Mouse (Mus musculus): Measurements from ENCODE around the gene Gpatch2l.

Gene Gpatch2l

DNA sequence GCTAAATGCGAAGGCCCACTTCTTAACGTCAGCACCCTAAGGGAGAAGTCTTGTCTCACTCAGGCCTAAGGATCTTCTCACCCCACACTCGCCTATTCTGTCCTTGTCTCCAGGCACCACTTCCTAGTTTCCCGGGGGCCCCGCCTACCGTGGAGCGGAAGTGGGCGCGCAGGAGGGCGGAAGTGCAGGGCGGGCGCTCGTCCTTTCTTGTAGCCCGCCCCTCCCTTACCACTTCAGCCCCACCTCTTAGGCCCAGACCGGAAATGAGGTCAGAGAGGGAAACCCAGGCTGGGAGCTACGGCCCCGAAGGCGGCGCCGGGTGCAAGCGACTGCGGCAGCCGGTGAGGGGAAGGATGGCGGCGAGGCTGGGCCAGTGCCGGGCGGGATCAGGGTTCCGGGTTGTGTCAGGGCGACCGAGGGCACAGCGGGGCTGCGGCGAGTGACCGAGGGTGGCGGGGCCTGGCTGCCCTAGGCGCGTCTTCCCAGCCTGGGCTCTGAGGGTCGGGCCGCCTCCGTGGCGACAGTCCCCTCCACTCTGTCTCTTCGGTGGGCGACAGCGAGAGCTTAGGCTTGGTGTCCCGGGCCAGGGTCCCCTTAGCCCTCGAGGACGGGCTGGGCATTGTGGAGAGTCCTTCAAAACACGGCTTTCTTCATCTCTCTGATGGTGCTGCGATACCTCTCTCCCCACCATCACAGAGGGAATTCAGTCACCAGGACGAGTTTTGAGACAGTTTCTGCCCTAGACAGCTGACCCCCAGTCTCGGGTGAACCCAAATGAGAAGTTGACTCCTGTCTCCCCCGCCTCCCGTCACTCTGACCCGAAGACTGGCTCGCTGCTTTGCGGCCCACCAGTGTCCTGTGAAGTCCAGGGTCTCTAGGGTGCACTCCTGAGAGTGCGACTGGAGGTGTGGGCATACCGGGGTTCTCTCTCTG lies at the start of gene Gpatch2l:
Gene Gpatch2l, plus strand, starts transcription at position 255 of the 933 bp plus-strand sequence.
- peak; percentile 85 for DNase-seq (ENCODE audit: low spot score)

DNA sequence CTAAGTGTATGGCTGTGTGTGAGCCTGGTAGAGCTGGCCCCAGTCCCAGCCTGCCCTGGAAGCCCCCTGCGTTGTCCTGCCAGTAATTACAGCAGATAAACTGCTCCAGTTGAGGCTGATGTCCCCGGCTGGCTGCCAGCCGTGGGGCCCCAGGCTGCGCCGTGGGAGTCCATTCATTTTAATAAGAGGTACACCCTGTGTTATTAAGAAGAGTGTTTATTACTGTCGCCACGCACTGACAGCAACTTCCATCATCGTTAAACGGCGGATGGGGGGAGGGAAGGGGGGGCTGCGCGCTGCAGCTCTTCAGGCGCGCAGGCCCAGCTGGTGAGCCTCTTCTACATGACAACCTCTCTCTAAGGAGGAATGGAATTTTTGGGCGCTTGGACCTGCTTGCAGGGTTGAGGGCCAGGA lies 49.6 kb upstream of the Gpatch2l start:
- no peak for DNase-seq (ENCODE audit: low spot score)

DNA sequence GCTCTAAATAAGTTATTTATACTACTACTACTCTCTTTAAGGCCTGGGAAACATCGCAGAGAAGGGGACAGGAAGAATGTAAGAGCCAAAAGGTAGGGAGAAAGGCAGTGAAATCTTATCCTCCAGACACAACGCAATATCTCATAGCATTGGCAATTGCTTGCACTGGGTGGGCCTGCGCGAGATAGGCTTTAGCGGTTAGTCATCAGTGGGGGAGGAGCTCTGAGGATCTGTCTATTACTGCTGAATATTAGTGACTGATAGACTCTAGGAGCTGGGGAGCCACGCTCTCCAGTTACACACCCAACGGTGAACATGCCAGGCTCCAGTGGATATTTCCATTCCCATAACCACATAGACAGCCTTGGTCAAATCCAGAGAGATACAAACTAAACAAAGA lies 44.7 kb upstream of the Gpatch2l start:
- DNase-seq (ENCODE audit: low spot score), result no peak

DNA sequence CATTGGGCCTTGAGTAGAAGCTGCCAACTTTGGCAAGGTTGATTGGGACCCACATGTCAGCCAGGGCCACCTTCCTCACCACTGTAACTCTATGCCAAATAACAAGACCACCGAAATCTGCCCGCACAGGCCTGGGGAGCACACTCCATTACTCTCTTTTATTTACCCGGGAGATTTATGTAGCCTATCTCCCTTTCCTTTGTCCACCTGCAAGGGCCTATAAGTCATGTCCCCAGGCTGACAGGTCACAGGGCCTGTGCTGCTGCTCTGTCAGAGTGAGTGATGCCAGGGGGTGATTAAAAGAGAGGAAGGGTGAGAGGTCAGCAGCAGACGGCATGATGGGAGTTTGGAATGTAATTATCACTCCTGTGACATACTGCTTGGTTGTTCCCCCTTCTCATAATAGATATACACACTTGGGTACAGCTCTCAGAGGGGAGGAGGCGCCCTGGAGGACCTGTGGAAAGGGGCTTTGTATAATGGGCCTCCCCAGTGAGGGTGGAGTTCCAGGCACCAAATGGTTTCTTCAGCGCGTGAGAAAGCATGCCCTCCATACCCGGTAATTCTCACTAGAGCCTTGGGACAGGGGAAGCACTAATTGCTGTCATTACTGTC lies 38.1 kb upstream of the Gpatch2l start:
- DNase-seq (ENCODE audit: low spot score), result no peak

DNA sequence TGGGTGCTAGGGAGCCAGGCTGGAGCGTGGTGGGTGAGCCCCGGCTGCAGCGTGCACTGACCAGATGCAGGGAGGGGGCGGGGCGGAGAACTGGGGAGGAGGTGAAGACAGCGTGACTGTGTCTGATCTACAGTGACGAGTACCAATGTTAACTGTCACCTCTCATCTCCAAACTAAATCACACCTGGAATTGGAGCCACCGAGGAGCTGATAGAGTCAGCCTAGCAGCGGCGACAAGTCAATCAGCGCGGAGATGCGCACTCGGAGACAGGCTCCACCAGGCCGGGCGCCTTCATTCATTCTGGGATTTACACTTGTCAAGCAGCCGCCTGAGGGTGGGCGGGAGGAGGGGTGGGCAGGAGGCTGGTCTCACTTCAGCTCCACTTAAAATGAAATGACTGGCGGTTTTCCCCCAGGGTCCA lies 30.5 kb upstream of the Gpatch2l start:
- DNase-seq (ENCODE audit: low spot score), result no peak

DNA sequence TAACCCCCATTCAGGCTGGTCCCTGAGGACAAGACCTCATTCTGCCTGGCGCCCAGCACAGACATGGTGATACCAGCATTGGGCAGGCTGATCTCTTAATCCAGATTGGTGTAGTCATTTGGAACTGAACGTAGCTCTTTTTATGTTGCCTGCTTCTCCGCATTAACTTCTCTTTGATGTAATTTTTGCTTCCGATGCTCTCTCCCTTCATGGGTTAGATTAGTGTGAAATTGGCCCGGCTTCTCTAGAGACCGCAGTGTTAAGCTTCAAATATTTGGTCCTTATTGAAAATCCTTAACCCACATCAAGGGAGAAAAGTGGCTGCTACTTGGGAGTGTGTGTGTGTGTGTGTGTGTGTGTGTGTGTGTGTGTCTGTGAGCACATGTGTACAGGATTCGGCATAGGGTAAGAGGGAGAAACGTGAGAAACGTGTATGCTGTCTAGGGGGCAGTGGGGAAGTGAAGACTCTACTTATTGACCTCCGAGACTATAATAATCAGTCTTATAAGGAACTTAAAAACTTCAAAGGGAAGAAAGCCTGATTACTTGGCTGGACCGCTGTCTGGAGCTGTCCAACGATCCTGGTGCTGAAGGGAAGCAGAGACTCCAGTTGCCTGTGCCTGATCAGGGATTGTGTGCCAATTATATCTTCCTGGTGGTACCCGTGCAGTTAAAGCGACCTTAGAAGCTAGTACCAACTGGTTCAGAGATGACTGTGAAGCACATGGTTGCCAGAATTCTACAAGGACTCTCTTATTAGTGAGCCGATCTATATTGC lies 28.8 kb upstream of the Gpatch2l start:
- peak; percentile 37 for DNase-seq (ENCODE audit: low spot score)

DNA sequence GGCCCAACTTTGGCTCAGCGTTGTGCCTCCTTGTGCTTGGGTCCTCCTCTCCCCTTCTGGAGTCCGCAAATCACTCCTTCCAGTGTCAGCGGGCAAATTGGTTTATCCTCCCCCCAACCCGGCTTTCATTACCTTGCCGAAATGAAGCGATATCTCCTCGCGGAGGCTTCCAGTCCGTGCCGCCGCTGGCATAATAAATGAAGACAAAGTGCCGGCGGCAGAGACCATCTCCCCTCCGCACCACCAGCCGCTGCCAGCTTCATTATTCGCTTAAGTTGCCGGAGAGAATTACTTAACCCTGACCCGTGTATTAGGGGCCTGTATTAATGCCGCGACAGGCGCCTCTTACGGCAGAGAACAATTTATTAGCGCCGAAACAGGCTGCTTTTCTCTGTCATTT lies 27.5 kb upstream of the Gpatch2l start:
- no peak for DNase-seq (ENCODE audit: low spot score)

DNA sequence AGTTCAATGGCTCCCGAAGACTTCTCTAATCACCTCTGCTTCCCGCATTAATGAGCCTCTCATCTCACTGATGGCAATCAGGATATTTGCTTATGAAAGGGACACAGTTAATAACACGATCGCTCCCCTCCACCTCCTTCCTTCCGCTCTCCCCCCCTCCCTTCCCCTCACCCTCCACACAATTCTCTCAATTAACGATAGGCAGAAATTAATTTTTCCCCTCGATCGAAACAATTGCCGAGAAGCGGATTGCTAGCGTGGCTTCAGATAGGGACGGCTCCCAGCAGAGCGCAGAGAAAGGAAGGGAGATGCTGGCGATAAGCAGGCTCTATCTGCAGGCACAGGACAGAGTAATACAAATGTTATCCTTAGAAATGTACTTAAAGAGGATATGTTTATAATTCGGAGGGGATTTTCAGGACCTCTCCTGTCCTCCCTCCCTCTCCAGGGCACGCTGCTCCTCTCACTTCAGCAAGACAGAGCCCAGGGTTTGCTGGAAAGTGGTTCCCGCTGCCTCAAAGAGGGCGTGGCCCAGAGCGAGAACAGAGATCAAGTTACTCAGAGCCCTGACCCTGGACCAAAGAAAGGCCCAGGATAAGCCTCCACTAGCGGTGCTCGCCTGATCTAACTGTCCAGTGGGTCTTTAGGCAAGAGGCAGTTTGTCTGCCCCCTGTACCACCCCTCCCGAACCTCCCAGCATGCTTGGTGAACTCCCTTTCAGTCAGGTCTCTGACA lies 24.8 kb upstream of the Gpatch2l start:
- no peak for DNase-seq (ENCODE audit: low spot score)

DNA sequence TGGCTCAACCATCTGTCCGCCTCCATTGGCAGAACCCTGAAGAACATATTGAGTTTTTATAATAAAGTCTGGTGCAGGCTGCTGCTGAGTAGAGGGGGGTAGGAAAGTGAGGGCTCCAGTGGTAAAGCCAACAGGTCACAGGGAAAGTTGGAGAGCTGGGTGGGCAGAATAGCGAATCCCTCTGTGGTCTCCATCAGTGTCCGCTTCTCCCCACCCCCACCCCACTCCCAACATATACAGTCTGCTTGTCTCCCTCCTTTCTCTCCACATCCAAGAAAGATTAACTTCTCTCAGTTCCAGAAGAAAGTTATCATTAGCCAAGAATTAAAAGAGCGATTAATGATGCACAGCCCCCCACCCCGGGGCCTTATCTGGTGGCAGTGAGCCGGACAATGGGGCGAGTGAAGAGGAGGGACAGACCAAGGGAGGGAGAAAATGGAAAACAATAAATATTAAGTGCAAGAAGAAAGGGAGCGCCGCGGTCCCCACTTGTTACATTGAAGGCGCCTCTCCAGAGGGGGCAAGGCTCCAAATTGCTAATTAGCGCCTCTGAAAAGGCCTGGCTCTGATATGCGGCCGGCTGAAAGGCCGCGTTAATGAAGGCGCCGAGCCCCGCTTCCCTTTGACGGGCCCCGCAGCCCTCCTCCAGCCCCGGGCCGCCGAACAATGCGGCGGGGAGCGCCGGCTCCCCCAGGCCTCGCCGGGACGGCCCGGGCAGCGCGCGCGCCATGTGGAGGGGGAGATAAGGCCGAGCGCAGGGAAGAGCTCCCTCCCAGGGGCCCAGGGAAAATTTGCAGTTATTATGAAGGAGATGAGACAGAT lies 21.2 kb upstream of the Gpatch2l start:
- no peak for DNase-seq (ENCODE audit: low spot score)

DNA sequence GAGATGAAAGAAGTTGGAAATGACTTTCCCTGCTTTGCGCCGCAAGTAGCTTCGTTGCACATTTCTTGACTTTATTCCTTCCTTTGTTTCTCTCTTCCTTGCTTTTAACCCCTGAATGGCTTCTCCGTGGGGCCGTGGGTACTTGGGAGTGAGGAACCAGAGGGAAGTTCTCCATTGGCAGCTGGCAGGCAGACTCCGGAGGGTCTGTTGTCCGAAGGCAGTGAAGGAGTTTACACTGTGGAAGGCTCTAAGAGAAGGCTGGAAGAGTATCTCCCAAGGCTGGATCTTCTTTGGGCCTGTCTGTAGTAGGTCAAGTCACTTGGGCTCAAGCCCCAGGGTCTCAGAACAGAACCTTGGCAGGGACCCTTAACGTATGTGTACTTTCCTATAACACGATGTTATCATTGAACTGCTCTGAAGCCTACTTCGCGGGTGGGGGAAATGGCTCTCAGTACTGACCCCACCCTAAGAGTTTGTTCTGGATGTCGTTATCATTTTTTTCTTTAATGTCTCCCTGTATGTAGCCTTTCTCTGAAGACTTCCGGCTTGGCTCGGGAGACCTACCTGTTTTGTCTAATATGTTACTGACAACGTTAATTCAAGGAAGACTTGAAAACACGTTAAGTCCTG lies 20.5 kb upstream of the Gpatch2l start:
- DNase-seq (ENCODE audit: low spot score), result no peak

DNA sequence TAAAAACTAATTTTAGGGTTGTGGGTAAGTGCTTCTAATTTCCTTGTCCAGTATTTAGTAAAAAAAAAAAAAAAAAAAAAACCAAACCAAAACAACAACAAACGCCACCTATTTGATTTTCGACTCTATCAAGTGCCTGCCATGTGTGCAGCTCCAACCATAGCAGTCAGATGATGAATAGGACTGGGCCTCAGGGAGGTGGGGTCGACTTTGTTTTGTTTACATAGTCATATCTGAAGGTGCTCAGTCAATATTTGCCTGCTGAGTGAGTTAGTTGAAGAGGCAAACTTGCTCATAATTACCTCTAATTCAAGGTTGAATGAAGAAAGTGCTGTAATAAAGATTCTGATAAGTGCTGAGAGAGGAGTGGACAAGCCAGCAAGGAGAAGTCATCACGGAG lies 7.4 kb upstream of the Gpatch2l start:
- no peak for DNase-seq (ENCODE audit: low spot score)

DNA sequence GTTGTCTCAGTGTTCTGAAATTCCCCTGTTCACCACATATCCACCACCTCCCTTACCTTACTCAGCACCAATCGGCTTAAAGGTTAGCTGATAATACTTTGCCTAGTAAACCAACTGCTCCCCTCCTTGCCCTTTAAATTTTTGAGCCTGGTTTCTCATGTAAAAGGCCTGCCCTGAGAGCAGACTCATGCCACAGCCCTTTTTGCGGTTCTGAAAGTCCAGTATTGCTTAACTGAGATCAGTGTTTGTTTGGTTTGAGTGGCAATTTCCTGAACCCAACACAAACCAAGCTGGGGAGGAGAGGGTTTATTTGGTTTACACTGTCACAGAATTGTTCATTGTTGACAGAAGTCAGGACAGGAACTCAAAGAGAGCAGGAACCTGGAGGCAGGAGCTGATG lies 2.9 kb upstream of the Gpatch2l start:
- no peak for DNase-seq (ENCODE audit: low spot score)

DNA sequence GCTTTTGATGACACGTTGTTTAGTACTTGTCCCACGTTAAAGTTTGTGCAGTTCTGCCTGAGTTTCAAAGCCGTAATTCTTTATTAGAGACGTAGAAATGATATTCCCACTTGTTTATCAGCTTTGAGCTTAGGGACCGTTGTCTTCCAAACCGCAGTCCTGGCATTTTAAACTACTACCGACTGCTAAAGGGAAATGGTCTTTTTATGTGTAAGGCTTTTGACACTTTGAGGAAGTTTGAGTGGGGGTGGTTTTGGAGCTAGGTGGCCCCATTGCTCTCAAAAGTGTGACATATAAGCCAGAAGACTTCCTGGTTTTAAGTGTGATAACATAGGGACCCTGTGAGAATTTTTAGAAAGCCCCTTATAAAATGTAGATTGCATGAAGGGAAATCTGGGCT lies 905 bp downstream of the Gpatch2l start:
- no peak for DNase-seq (ENCODE audit: low spot score)

DNA sequence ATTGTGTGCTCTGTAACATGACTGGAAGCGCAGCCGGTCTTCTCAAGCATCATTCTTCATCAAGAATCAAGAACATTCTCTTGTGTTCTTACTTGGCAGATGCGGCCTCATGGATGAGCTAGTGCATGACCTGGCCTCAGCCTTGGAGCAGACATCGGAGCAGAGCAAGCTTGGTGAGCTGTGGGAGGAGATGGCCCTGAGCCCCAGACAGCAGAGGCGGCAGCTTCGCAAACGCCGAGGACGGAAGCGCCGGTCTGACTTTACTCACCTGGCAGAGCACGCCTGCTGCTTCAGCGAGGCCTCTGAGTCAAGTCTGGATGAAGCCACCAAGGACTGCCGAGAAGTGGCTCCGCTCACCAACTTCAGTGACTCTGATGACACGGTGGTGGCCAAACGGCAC lies 2.3 kb downstream of the Gpatch2l start:
- no peak for DNase-seq (ENCODE audit: low spot score)

DNA sequence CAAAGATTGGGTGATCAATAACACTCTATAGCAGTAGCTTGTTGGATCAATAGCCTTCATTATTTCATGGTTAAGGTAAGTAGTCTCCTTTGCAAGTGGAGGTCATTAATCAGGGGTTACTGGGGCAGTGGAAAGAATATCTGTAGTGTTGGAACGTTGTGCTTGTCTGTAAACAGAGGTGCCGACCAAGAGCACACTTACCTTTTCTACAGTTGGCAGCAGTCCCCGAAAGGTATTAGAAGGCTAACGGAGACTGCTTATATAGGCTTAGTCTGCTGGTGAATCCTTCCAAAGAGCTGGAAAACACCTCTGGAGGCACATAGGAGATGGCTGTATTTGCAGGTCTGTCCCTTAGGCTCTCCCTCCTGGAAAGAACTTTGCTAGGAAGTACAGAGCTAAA lies 8.5 kb downstream of the Gpatch2l start:
- DNase-seq (ENCODE audit: low spot score), result no peak

DNA sequence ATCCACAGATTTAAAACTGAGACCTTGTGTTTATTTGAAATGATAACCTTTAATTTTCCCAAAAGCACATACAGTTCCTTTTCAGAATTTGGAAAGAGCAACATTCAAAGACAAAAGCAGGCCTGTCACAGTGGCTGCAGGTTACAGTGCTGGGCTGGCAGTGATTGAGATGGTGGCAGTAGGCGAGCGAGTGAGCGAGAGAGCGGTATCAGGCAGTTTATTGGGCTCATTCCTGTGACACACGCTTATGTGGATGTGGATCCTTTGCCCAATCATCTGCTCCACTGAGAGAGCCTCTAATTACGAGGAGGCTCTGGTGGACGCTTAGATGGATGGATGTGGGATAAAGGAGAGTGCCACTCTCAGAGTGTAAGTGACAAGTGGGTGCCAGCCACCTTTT lies 13.3 kb downstream of the Gpatch2l start:
- DNase-seq (ENCODE audit: low spot score), result no peak

DNA sequence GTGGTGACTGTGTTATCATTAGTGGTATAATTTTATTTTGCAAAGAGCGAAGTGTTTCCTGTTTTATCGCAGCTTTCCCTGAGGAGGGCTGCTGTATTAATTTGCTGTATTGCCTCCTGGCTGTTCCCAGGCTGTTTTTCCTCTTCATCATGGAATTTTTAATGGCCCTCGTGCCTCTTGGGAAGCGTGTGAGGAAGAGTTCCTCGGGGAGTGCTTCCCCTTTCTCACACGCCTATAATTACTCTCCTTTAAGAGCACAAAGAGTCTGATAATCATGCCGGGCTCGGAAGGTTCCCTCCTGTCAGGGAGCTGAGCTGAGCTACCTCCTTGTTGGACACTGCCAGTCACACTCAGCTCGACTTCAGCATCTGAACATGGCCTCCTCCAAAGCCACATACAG lies 30.0 kb downstream of the Gpatch2l start:
- DNase-seq (ENCODE audit: low spot score), result no peak

DNA sequence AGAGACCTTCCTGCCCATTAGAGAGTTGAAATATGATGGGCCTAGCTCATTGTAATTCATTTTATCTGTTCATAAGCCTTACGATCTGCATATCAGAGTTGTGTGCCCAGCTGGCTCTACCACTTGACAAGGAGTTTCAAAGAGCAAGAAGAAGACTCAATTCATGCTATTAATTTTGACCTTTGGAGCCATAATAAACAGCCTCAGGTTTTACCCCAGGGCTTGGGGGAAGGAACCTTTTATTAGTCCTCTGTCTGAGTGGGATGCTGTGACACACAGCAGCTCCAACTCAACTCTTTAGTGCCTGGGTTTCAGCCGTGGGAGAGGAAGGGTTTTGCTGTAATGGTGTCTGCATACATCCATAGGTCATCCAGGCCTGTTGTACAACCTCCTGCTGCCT lies 32.6 kb downstream of the Gpatch2l start:
- DNase-seq (ENCODE audit: low spot score), result no peak

DNA sequence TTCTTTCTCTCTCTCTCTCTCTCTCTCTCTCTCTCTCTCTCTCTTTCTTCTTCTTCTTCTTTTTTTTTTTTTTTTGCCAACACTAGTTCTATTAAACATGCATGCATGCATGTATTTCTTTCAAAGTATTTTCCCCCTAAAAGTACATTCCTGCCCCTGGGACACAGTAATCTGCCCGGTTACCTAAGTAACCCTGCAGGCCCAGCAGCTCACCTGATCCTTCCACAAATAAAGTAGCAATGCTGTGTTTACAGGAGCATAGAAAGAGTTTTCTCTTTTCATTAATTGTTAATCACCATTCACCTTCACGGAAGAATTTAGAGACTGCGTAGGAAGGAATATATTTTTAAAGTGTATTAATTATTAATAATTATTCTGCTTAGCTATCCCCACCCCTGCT lies 34.1 kb downstream of the Gpatch2l start:
- no peak for DNase-seq (ENCODE audit: low spot score)

DNA sequence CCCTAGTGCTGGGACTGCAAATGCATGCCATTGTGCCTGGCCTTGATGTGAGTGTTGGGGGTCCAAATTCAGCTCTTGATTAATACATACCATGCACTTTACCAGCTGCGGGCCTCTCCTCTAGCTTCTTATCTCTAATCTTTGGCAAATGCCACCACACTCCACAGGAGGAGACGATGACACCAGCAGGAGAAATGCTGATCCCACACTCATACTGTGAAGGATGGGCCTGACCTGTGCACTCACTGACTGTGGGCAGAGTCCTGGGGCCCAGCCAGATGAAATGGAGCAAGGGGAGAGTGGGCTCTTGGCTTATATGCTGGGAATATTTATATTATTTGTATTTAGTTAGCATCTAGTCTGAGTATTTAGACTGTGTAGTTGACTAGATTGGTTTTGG lies 34.8 kb downstream of the Gpatch2l start:
- no peak for DNase-seq (ENCODE audit: low spot score)

DNA sequence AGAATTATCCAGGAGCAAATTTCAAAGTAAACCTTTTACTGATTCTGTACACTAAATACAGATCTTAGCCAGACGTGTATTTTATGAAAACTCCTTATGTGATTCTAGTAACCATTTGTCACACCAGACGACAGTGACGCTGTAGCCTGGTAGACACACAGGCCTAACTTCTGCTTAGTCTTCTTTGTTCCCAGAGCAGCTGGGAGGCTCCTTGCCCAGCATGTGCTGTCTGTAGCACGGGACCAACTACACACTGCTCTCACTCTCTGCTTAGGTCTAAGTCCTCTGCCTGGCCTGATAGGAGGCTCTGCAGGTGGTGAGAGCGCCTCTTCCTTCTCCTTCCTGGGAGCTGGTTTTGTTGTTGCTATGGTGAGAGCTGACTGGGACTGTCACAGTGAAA lies 35.2 kb downstream of the Gpatch2l start:
- no peak for DNase-seq (ENCODE audit: low spot score)
